Mouse (Mus musculus): ENCODE measurements around the gene Mief2.

Gene Mief2

DNA sequence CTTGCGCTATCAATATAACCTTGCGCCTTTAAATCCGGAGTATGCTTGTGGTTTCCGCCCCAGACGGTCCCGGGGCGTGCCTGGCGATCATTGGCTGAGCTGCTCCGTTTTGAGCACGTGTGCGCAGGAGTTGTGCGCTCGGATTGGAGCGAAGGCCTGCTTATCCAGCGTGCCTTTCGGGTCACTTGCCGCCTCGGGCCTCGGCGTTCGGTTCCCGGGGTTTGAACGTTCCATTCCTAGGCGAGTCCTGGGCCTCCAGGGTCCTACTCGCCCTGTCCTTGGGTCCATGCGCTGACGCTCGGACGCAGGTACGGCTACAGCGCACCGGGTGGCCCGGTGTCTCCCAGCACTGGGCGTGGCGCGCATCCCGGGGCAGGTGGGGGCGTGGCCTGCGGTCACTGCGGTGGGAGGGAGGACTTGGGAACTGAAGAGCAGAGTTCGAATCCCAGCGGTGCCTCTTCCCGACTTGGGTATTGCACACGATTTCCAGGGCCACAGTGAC, at the start of gene Mief2:
Mief2 (plus strand) TSS at position 139 of the 502 bp plus-strand sequence.
- peak; percentile 96 for DNase-seq

GRCm38 (mm10) chr11:60696165-60696564, 32.0 kb upstream of the Mief2 start:
- DNase-seq, result no peak

- DNase-seq, result peak; percentile 1
Observed at GRCm38 (mm10) chr11:60697561-60697960, 30.6 kb upstream of the Mief2 start.

DNA sequence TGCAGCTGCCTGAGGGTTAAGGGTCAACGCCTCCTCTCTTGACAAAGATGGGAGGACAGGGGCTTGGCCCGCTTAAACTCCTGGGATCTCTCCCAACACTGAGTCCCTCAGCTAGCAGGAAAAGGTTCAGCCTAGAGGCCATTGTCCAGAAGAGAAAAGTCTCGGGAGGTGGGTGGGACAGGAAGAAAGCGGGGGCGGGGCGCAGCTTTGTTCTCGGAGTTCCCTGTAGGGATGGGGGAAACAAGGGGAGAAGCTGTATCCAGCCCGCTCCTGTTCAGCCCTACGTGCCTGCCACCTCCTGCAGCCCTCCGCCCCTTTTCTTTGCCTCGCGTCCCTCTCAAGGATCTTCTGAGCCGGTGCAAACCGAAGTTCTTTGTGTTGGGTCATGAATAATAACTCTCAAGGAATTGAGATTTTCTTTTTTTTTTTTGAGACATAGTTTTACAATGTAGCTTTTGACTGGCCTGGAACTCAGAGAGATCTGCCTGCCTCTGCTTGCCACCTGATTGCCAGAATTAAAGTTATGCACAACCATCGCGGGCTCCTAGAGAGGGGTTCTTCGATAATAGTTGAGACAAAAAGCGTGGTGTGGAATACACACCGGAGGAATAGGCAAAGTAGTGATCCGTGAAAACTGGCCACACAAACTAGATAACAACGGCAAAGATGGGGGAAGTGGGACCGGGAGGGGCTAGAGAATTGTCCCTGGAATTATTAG, 29.2 kb upstream of the Mief2 start:
- peak; percentile 32 for DNase-seq

GRCm38 (mm10) chr11:60699524-60700075, 28.6 kb upstream of the Mief2 start, which contains the start of gene Llgl1:
Gene Llgl1, plus strand, starts transcription at chr11:60699723.
- peak; percentile 86 for DNase-seq

- DNase-seq, result peak; percentile 4
Observed at GRCm38 (mm10) chr11:60700320-60701185, 27.6 kb upstream of the Mief2 start.

DNA sequence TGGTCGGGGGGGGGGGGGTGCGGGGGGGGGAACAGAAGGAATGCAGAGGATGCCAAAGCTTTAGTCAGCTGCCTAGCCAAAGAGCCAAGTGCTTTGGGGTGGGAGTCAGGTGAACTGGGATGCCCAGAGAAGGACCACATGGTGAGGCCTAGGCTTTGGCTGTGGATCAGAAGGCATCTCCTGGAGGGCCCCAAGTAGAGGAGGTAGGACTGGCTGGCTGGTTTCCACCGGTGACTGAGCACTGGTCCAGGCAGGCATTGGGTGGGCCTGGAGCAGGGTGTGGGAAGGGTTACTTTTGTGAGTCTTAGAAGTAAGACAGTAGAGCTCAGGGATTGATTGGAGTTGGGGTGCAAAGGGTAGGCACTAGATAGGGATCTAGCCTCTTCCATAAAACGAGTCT, 26.6 kb upstream of the Mief2 start:
- peak; percentile 7 for DNase-seq

DNA sequence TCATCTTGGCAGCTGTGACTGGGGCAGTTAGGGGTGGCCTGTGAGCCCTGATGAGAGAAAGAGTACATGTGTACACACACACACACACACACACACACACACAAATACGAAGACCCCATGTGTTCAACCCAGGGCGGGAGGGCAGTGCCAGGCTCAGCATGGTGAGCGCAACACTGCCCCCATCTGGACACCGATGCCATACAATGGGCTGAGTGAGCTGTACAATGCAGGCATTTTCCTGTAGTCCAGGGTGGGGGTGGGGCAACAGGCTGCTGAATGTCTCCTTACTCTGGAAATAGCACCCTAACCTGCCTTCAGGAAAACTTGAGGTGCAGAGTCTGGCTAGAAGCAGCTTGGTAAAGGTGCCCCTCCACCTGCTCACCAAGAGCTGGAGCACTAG, 25.1 kb upstream of the Mief2 start:
- DNase-seq, result peak; percentile 88

DNA sequence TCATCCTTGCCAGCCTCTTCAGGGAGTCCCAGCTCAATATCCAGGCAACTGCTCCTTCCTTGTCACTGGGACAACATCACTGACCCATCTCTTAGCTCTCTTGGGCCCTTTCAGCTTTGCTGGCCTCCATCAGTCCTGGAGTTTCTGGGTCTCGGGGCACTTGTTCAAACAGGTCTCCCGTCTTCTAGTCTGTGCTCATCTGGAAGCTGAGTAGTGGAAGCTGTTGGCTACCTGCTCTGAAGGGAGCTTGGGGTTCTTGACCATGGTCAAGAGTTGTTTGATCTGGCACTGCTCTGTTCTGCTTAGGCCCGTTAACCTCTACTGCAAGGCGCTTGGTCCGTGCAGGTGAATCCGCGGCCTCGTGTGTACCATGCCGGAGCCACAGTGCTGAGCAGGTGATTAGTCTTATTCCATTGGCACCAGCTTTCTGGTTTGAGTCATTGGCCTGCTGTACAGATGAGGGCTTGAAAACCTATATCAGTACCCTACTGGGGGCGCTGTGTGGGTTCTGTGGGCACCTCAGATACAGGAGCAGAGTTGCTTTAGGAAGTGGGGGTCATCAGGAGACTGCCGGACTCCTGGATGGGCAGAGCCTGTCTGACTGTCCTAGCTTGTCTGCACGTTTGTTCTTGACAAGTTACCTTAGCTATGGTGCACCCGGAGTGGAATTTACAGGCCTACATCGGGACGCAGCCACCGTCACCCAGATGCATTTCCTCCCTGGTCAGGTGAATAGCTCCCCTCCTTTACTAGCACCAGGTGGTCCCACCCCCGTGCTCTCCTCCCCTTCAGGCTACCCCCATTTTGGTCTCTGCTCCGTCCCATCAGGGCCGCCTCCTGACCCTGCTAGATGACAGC, 23.9 kb upstream of the Mief2 start:
- DNase-seq, result peak; percentile 6

DNA sequence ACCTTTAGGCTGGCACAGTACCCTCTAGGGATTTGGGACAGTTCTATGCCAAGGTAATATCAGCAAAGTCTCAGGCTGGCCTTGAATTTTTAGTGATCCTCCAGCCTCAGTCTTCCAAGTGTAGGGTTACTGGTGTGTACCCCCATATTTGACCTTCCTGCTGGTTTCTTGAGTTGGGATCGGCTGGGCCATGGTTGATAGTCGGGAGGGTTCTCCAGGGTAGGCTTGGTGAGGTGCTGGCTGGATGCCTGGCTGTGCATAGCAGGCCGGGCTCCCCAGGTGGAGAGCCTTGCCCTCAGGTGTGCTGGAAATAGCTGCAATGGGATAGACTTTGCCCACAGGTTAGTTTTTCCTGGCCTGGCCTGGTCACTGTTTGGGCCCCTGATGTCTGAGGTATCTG, 22.9 kb upstream of the Mief2 start:
- DNase-seq, result no peak

DNA sequence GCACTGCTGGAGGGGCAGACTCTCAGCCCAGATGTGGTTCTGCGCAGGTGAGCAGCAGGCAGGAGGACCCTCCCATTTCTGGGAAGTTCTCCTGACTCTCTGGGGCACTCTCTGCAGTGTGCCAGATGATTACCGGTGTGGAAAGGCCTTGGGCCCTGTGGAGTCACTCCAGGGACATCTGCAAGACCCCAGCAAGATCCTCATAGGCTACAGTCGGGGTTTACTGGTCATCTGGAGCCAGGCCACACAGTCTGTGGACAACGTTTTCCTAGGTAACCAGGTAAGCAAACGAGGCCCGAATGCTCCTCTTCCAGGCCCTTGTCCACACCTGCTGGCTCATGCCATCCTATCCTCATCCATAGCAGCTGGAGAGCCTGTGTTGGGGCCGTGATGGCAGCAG, 22.1 kb upstream of the Mief2 start:
- DNase-seq, result no peak

- peak; percentile 18 for DNase-seq
Observed at GRCm38 (mm10) chr11:60706696-60707480, 21.3 kb upstream of the Mief2 start.

GRCm38 (mm10) chr11:60707672-60708071, 20.5 kb upstream of the Mief2 start:
- peak; percentile 58 for DNase-seq

DNA sequence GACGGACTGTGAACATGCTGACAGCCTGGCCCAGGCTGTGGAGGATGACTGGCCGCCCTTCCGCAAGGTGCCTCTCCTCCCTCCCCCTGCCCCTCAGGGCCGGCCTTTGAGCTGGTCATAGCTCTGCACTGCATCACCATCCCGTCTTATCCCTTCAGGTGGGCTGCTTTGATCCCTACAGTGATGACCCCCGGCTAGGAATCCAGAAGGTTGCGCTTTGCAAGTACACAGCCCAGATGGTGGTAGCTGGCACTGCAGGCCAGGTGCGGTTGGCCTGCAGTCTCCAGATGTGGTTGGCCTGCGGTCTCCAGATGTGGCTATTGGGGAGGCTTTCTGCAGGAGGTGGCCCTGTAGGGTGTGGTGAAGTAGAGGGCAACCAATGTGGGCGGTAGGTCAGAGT, 19.6 kb upstream of the Mief2 start:
- DNase-seq, result no peak

DNA sequence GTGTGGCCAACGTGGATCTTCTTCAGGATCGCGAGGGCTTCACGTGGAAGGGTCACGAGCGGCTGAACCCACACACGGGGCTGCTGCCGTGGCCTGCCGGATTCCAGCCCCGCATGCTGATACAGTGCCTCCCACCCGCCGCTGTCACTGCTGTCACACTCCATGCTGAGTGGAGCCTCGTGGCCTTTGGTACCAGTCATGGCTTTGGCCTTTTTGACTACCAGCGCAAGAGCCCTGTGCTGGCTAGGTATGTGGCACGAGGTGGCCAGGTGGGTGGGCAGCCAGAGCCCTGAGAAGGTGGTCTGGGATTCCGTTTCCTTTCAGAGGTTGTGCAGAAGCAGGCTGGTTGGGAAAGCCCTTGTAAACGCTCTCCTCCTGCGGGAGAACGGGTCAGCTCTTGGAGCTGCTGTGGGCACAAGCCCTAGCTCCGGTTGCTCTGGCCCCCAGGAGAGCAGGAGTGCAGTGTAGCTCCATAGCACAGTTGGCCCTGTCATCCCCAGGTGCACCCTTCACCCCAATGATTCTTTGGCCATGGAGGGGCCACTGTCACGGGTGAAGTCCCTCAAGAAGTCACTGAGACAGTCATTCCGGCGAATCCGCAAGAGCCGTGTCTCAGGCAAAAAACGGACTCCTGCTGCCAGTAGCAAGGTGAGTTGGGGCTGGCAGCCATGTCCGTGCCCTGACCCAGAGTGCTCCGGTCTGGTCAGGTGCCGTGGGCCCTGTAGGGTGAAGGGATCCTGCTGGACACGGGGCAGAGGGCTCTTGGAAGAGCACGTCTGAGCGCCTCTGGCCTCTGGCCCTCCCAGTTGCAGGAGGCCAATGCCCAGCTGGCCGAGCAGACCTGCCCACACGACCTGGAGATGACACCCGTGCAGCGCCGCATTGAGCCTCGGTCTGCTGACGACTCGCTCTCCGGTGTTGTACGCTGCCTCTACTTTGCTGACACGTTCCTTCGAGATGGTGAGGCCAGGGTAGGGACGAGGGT, 18.4 kb upstream of the Mief2 start:
- DNase-seq, result peak; percentile 1

- no peak for DNase-seq
Observed at GRCm38 (mm10) chr11:60711218-60711617, 17.0 kb upstream of the Mief2 start.

GRCm38 (mm10) chr11:60712040-60712439, 16.2 kb upstream of the Mief2 start:
- DNase-seq, result no peak

GRCm38 (mm10) chr11:60712639-60713255, 15.5 kb upstream of the Mief2 start:
- DNase-seq, result no peak

GRCm38 (mm10) chr11:60715833-60716232, 12.4 kb upstream of the Mief2 start:
- no peak for DNase-seq

- DNase-seq, result no peak
Observed at GRCm38 (mm10) chr11:60719263-60719662, 8.9 kb upstream of the Mief2 start.
